Mouse (Mus musculus): ENCODE data around the gene Pakap. TPM values are rescaled to one million over a fixed set of nuclear protein-coding genes. Genes with fewer than 3 reads are reported as not detected.

The Pakap gene
- polyA plus RNA-seq, 1 experiment from 2014 or later = 17.5 TPM

GRCm38 (mm10) chr4:57717354-57717753 lies 149.4 kb downstream of the Pakap start, which contains the start of gene Akap2:
Gene Akap2 (plus strand): TSS chr4:57717657.
- DNase-seq (ENCODE audit: extremely low spot score, low spot score) = no peak
- no peak within 1 kb of the TSS for H3K27ac ChIP-seq
- no peak within 1 kb of the TSS for H3K4me3 ChIP-seq
- no peaks in the 10 kb centered on the region for H3K27me3 ChIP-seq (ENCODE audit: poor library complexity, severe bottlenecking)
- WGBS = 87% methylated on average over 9 of the region's 9 CpGs
- peaks cover 13% of the 10 kb centered on the region for H3K4me1 ChIP-seq
- no peaks in the 10 kb centered on the region for H3K9me3 ChIP-seq
- H3K36me3 ChIP-seq (replicated peaks) = no peaks in the 10 kb centered on the region

- H3K9me3 ChIP-seq = no peaks in the 10 kb centered on the region
- 90% methylated on average over 1 of the region's 1 CpGs for WGBS
- no peak for DNase-seq (ENCODE audit: extremely low spot score, low spot score)
- H3K27me3 ChIP-seq (ENCODE audit: poor library complexity, severe bottlenecking) = no peaks in the 10 kb centered on the region
- H3K4me1 ChIP-seq = peaks cover 13% of the 10 kb centered on the region
- H3K4me3 ChIP-seq = no peak overlapping the region
- no peak overlapping the region for H3K27ac ChIP-seq
- H3K36me3 ChIP-seq (replicated peaks) = no peaks in the 10 kb centered on the region
Observed at GRCm38 (mm10) chr4:57719370-57719769, 151.4 kb downstream of the Pakap start.

- WGBS = 30% methylated on average over 7 of the region's 7 CpGs
- Histone ChIP-seq H3K4me3 (no peak overlapping the region), H3K9me3 (no peaks in the 10 kb centered on the region), H3K36me3 (replicated peaks) (no peaks in the 10 kb centered on the region), H3K27me3 (ENCODE audit: poor library complexity, severe bottlenecking) (no peaks in the 10 kb centered on the region), H3K4me1 (peaks cover 13% of the 10 kb centered on the region), H3K27ac (no peak overlapping the region)
- no peak for DNase-seq (ENCODE audit: extremely low spot score, low spot score)
Observed at GRCm38 (mm10) chr4:57720869-57721361, 152.9 kb downstream of the Pakap start.

GRCm38 (mm10) chr4:57722296-57722695 lies 154.3 kb downstream of the Pakap start:
- Histone ChIP-seq H3K9me3 (no peaks in the 10 kb centered on the region), H3K4me3 (no peak overlapping the region), H3K4me1 (peaks cover 7% of the 10 kb centered on the region), H3K36me3 (replicated peaks) (no peaks in the 10 kb centered on the region), H3K27me3 (ENCODE audit: poor library complexity, severe bottlenecking) (no peaks in the 10 kb centered on the region), H3K27ac (no peak overlapping the region)
- no peak for DNase-seq (ENCODE audit: extremely low spot score, low spot score)
- 89% methylated on average over 4 of the region's 4 CpGs for WGBS

GRCm38 (mm10) chr4:57723659-57724058 lies 155.7 kb downstream of the Pakap start:
- Histone ChIP-seq H3K27me3 (ENCODE audit: poor library complexity, severe bottlenecking) (no peaks in the 10 kb centered on the region), H3K36me3 (replicated peaks) (no peaks in the 10 kb centered on the region), H3K4me1 (peaks cover 7% of the 10 kb centered on the region), H3K9me3 (no peaks in the 10 kb centered on the region), H3K4me3 (no peak overlapping the region), H3K27ac (no peak overlapping the region)
- no peak for DNase-seq (ENCODE audit: extremely low spot score, low spot score)
- WGBS = 59% methylated on average over 2 of the region's 2 CpGs

GRCm38 (mm10) chr4:57725569-57725968 lies 157.6 kb downstream of the Pakap start:
- H3K27ac ChIP-seq = no peak overlapping the region
- DNase-seq (ENCODE audit: extremely low spot score, low spot score) = no peak
- no peak overlapping the region for H3K4me3 ChIP-seq
- no peaks in the 10 kb centered on the region for H3K9me3 ChIP-seq
- no peaks in the 10 kb centered on the region for H3K36me3 ChIP-seq (replicated peaks)
- H3K27me3 ChIP-seq (ENCODE audit: poor library complexity, severe bottlenecking) = no peaks in the 10 kb centered on the region
- 92% methylated on average over 1 of the region's 1 CpGs for WGBS
- H3K4me1 ChIP-seq = peaks cover 6% of the 10 kb centered on the region

GRCm38 (mm10) chr4:57728611-57729183 lies 160.7 kb downstream of the Pakap start:
- no peak for DNase-seq (ENCODE audit: extremely low spot score, low spot score)
- H3K27ac ChIP-seq = no peak overlapping the region
- WGBS = 95% methylated on average over 4 of the region's 4 CpGs
- H3K9me3 ChIP-seq = no peaks in the 10 kb centered on the region
- H3K27me3 ChIP-seq (ENCODE audit: poor library complexity, severe bottlenecking) = no peaks in the 10 kb centered on the region
- no peaks in the 10 kb centered on the region for H3K36me3 ChIP-seq (replicated peaks)
- H3K4me3 ChIP-seq = no peak overlapping the region
- no peaks in the 10 kb centered on the region for H3K4me1 ChIP-seq

- Histone ChIP-seq H3K4me3 (no peak overlapping the region), H3K27me3 (ENCODE audit: poor library complexity, severe bottlenecking) (no peaks in the 10 kb centered on the region), H3K27ac (no peak overlapping the region), H3K4me1 (no peaks in the 10 kb centered on the region), H3K9me3 (no peaks in the 10 kb centered on the region), H3K36me3 (replicated peaks) (no peaks in the 10 kb centered on the region)
- 98% methylated on average over 6 of the region's 6 CpGs for WGBS
- DNase-seq (ENCODE audit: extremely low spot score, low spot score) = no peak
Observed at GRCm38 (mm10) chr4:57730047-57730446, 162.1 kb downstream of the Pakap start.

GRCm38 (mm10) chr4:57730801-57731598 lies 163.0 kb downstream of the Pakap start:
- Histone ChIP-seq H3K4me3 (no peak overlapping the region), H3K27ac (no peak overlapping the region), H3K9me3 (no peaks in the 10 kb centered on the region), H3K27me3 (ENCODE audit: poor library complexity, severe bottlenecking) (no peaks in the 10 kb centered on the region), H3K4me1 (no peaks in the 10 kb centered on the region), H3K36me3 (replicated peaks) (no peaks in the 10 kb centered on the region)
- no peak for DNase-seq (ENCODE audit: extremely low spot score, low spot score)
- WGBS = 84% methylated on average over 11 of the region's 11 CpGs

- WGBS = 82% methylated on average over 5 of the region's 5 CpGs
- DNase-seq (ENCODE audit: extremely low spot score, low spot score) = no peak
- H3K9me3 ChIP-seq = no peaks in the 10 kb centered on the region
- H3K27ac ChIP-seq = no peak overlapping the region
- H3K4me3 ChIP-seq = no peak overlapping the region
- peaks cover 6% of the 10 kb centered on the region; the same call in 1 of the 2 replicates for H3K27me3 ChIP-seq (ENCODE audit: poor library complexity, severe bottlenecking)
- H3K36me3 ChIP-seq (replicated peaks) = no peaks in the 10 kb centered on the region
- no peaks in the 10 kb centered on the region for H3K4me1 ChIP-seq
Observed at GRCm38 (mm10) chr4:57732351-57732750, 164.4 kb downstream of the Pakap start.

- Histone ChIP-seq H3K4me3 (no peak overlapping the region), H3K9me3 (no peaks in the 10 kb centered on the region), H3K36me3 (replicated peaks) (no peaks in the 10 kb centered on the region), H3K27ac (no peak overlapping the region), H3K27me3 (ENCODE audit: poor library complexity, severe bottlenecking) (peaks cover 6% of the 10 kb centered on the region; the same call in 1 of the 2 replicates), H3K4me1 (peaks cover 5% of the 10 kb centered on the region)
- no peak for DNase-seq (ENCODE audit: extremely low spot score, low spot score)
- 83% methylated on average over 3 of the region's 3 CpGs for WGBS
Observed at GRCm38 (mm10) chr4:57733445-57733844, 165.5 kb downstream of the Pakap start.

GRCm38 (mm10) chr4:57735426-57735825 lies 167.4 kb downstream of the Pakap start:
- H3K27me3 ChIP-seq (ENCODE audit: poor library complexity, severe bottlenecking) = peaks cover 6% of the 10 kb centered on the region; the same call in 1 of the 2 replicates
- no peak overlapping the region for H3K4me3 ChIP-seq
- H3K27ac ChIP-seq = no peak overlapping the region
- no peak for DNase-seq (ENCODE audit: extremely low spot score, low spot score)
- no peaks in the 10 kb centered on the region for H3K36me3 ChIP-seq (replicated peaks)
- H3K9me3 ChIP-seq = no peaks in the 10 kb centered on the region
- WGBS = 90% methylated on average over 5 of the region's 5 CpGs
- peaks cover 18% of the 10 kb centered on the region for H3K4me1 ChIP-seq

Measured in forebrain, embryonic 10.5 days (tissue).